8 mouse cellular contexts compared by ENCODE assay signal in the genomic region with DNA sequence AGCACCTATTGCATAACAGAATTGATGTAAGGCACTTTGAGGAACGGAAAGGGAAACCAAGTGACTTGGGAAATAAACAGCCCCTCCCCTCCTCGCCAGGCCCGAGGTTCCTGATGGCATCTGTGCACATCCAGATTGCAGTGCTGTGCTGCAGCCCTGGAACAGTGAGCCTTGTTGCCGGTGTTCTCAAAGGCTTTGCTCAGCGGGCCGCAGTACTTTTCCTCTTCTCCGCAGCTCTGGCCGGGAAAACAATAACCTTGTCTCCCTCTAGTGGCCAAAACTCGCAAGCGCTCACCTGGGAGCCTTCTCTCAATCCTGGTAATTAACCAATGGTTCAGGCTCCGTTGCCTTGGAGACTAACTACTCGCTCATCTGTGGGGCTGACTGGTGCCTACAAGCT. TPM values are rescaled to one million over a fixed set of nuclear protein-coding genes. Genes with fewer than 3 reads are reported as not detected.
A peak's percentile ranks its signal among the peaks of the same experiment; 100 is the strongest.
DNase-seq lines count a peak whose midpoint lies in the region; ATAC-seq and TF ChIP-seq lines count a peak whose summit lies in the region.

No protein-coding gene starts in this region.

- H3K36me3 ChIP-seq in hindbrain, embryonic 16.5 days (ENCODE audit: control insufficient read depth, insufficient read depth, low read length): no peaks in the 10 kb centered on the region
- no peaks in the 10 kb centered on the region for H3K36me3 ChIP-seq in macrophage (ENCODE audit: inconsistent target)

- peak; percentile 4 for DNase-seq in Patski (ENCODE audit: low read depth, low spot score)
- peak; percentile 93 to 96 for DNase-seq in cerebellum, postnatal 10 days
- peak; percentile 95 for DNase-seq in frontal cortex, postnatal 36 days (ENCODE audit: low spot score in 2 of 2)
- peak; percentile 93 to 94 for DNase-seq in left cerebral cortex, adult 2 months (ENCODE audit: extremely low spot score in 1 of 2, low spot score in 2 of 2)
- peak; percentile 94 for DNase-seq in right cerebral cortex, adult 18-20 months
- peak; percentile 71 for DNase-seq in urinary bladder, postnatal 25 days (ENCODE audit: low spot score)

- no peaks in the 10 kb centered on the region for H3K9me3 ChIP-seq in hindbrain, embryonic 16.5 days (ENCODE audit: control insufficient read depth, low read length)

- intact Hi-C loops in left cerebral cortex, adult 2 months (cut with DNase I): loop anchor here (1.0 kb wide), 3 partner anchors 58 to 202 kb away; no protein-coding TSS in a partner anchor

- in situ Hi-C loops in Patski (cut with MboI; ENCODE audit: low pct_unique_long_range_greater_than_20kb): no loop called here

- H3K4me1 ChIP-seq in hindbrain, embryonic 16.5 days (ENCODE audit: control insufficient read depth, insufficient read depth, low read depth, low read length): peaks cover 5% of the 10 kb centered on the region

- POLR2A ChIA-PET in Patski (lab: Charles Lee): interaction anchor here (0.6 kb wide), 1 partner anchor 152 kb away, joined by 3 read pairs; no protein-coding TSS in a partner anchor

- WGBS in hindbrain, embryonic 16.5 days: 3% methylated on average over 12 of the region's 12 CpGs
- 2% methylated on average over 12 of the region's 12 CpGs for WGBS in macrophage (ENCODE audit: missing documents)

- H3K27me3 ChIP-seq in Patski: peaks cover 34% of the 10 kb centered on the region
- no peaks in the 10 kb centered on the region for H3K27me3 ChIP-seq in hindbrain, embryonic 16.5 days (replicated peaks; ENCODE audit: control insufficient read depth, insufficient read depth, low read length)

- H3K9ac ChIP-seq in hindbrain, embryonic 16.5 days (ENCODE audit: low read depth, low read length): no peak overlapping the region

- no peak overlapping the region for H3K4me3 ChIP-seq in hindbrain, embryonic 16.5 days (ENCODE audit: low read length)
- H3K4me3 ChIP-seq in left cerebral cortex, adult 2 months: peak overlapping the region; percentile 27; the same call in 1 of the 2 replicates
- peak overlapping the region; percentile 16; the same call in 1 of the 2 replicates for H3K4me3 ChIP-seq in macrophage (ENCODE audit: inconsistent target)

- ATAC-seq in Patski: no peak
- peak; percentile 83 for ATAC-seq in hindbrain, embryonic 16.5 days

- CTCF ChIA-PET in Patski (lab: Charles Lee): interaction anchor here (1.0 to 8.4 kb wide), 8 partner anchors 8 to 202 kb away, joined by 3 to 84 read pairs (median 4); no protein-coding TSS in a partner anchor

- no peak overlapping the region for H3K27ac ChIP-seq in hindbrain, embryonic 16.5 days (ENCODE audit: low read depth, low read length)
- H3K27ac ChIP-seq in left cerebral cortex, adult 2 months: peak overlapping the region; percentile 87
- no peak overlapping the region for H3K27ac ChIP-seq in macrophage

- no peaks in the 10 kb centered on the region for H3K79me2 ChIP-seq in macrophage (ENCODE audit: inconsistent target)

- H3K4me2 ChIP-seq in hindbrain, embryonic 16.5 days (ENCODE audit: low read length): peak overlapping the region; percentile 32

- TF ChIP-seq CTCF in Patski (IDR thresholded peaks at IDR 0.05): peak; percentile 96
- peak; percentile 96 for TF ChIP-seq CTCF in left cerebral cortex, adult 2 months (IDR thresholded peaks at IDR 0.05)

RNA-seq across cellular contexts. Expression of gene Kcna6, which starts 38.4 kb away (rescaled TPM):
- polyA plus RNA-seq in Patski (2021): 0.05 TPM
- polyA plus RNA-seq in hindbrain, embryonic 16.5 days (2015; fragmentation: Nextera tagmentation; extraction: Ambion mirVana): 25.5 and 29.9 TPM in 2 replicates
- total RNA-seq in left cerebral cortex, adult 2 months (2021): 10 to 100 TPM; 56.3 to 65.4 TPM
- not detected for total RNA-seq in macrophage (2018; cell fraction: chromatin; rRNA removed)
- total RNA-seq in macrophage (2018; cell fraction: cytosol; rRNA removed): not detected
- not detected for total RNA-seq in macrophage (2018; cell fraction: nucleus; rRNA removed)
- polyA plus RNA-seq in macrophage (2018): not detected in 3 replicates

RNA-seq across cellular contexts. Expression of gene Kcna1, which starts 55.9 kb away (rescaled TPM):
- polyA plus RNA-seq in Patski (2021): 0.42 TPM
- polyA plus RNA-seq in hindbrain, embryonic 16.5 days (2015; fragmentation: Nextera tagmentation; extraction: Ambion mirVana): 4.1 and 5.5 TPM in 2 replicates
- 100 to 1,000 TPM; 120 to 122 TPM for total RNA-seq in left cerebral cortex, adult 2 months (2021)
- not detected for total RNA-seq in macrophage (2018; cell fraction: chromatin; rRNA removed)
- not detected for total RNA-seq in macrophage (2018; cell fraction: cytosol; rRNA removed)
- not detected for total RNA-seq in macrophage (2018; cell fraction: nucleus; rRNA removed)
- polyA plus RNA-seq in macrophage (2018): not detected in 3 replicates

Comparison
In these comparisons a context has a peak if more than half of its experiments do, and no peak if none do; other contexts are left out.
1. DNase-seq: peak in every context shown above with its lines; median percentile 95 in frontal cortex, postnatal 36 days; 94 in cerebellum, postnatal 10 days; 94 in right cerebral cortex, adult 18-20 months; 94 in left cerebral cortex, adult 2 months; 71 in urinary bladder, postnatal 25 days; 4 in Patski.
2. RNA of gene Kcna6, which starts 38.4 kb away (polyA plus RNA-seq): 25.5 to 29.9 TPM in hindbrain, embryonic 16.5 days; 0.05 TPM in Patski (single experiment) and not detected in macrophage; every median in the first group is over 10 times any median in the second.